Mouse (Mus musculus) stomach, postnatal 0 days (tissue): ENCODE data around the gene Sbk1. TPM values are rescaled to one million over a fixed set of nuclear protein-coding genes. Genes with fewer than 3 reads are reported as not detected.

Experiments used
- ATAC-seq: fragments of 200-750 bp; cut with Nextera tagmentation; 2 replicates; pipeline ENCODE4 v1.8.0; 2017; ENCODE audit not compliant: low FRiP score, low TSS enrichment
- DNase-seq: peaks from one replicate; pipeline ENCODE4 v3.0.0-alpha.2; 2016; ENCODE audit warnings: low spot score
- H3K27ac ChIP-seq: fragments of 300-500 bp; sonication (generic); replicated peaks from 2 replicates; pipeline ENCODE4 v1.5.1; 2014; ENCODE audit warnings: mild to moderate bottlenecking, control low read depth
- H3K27me3 ChIP-seq: fragments of 300-500 bp; sonication (generic); 2 replicates; pipeline ENCODE4 v1.6.1; 2014; ENCODE audit warnings: low read length; ENCODE audit not compliant: control insufficient read depth, insufficient read depth
- H3K36me3 ChIP-seq: fragments of 300-500 bp; sonication (generic); 2 replicates; pipeline ENCODE4 v1.6.1; 2014; ENCODE audit warnings: low read length, mixed read lengths; ENCODE audit not compliant: control insufficient read depth, insufficient read depth
- H3K4me1 ChIP-seq: fragments of 300-500 bp; sonication (generic); replicated peaks from 2 replicates; pipeline ENCODE4 v1.6.1; 2014; ENCODE audit warnings: antibody characterized with exemption; ENCODE audit not compliant: control insufficient read depth, insufficient read depth
- H3K4me2 ChIP-seq: fragments of 300-500 bp; sonication (generic); replicated peaks from 2 replicates; pipeline ENCODE4 v1.6.1; 2014; ENCODE audit warnings: low read depth, mild to moderate bottlenecking, control low read depth, moderate library complexity
- H3K4me3 ChIP-seq: fragments of 300-500 bp; sonication (generic); 2 replicates; pipeline ENCODE4 v1.5.1; 2014; ENCODE audit warnings: low read depth, low read length, control low read depth
- H3K9ac ChIP-seq: fragments of 300-500 bp; sonication (generic); 2 replicates; pipeline ENCODE4 v1.6.1; 2014; ENCODE audit warnings: mild to moderate bottlenecking, low read length, control low read depth, mixed read lengths
- H3K9me3 ChIP-seq: fragments of 300-500 bp; sonication (generic); 2 replicates; pipeline ENCODE4 v1.6.1; 2016; ENCODE audit warnings: low read length; ENCODE audit not compliant: control insufficient read depth
- CTCF ChIP-seq: IDR thresholded peaks from 2 replicates; pipeline ENCODE4 v1.5.1; 2016; ENCODE audit warnings: antibody characterized with exemption, low read depth, mild to moderate bottlenecking, moderate library complexity
- EP300 ChIP-seq: optimal IDR thresholded peaks from 2 replicates; pipeline ENCODE3; 2016; ENCODE audit warnings: antibody characterized with exemption
- WGBS: fragments of 180-500 bp; shearing (Covaris S2); extraction: QIAGEN DNeasy Blood & Tissue Kit; methylation state at CpG from one replicate; pipeline ENCODE4 v1.1.7; 2014; 5-methylcytosine and 5-hydroxymethylcytosine counted together
- polyA plus RNA-seq: library from polyadenylated mRNA; unstranded; fragments of >200 nt; fragmentation: Nextera tagmentation; extraction: Ambion mirVana; gene quantifications from 2 replicates; pipeline ENCODE4 v1.2.1, GENCODE M21; 2015

The Sbk1 gene
- polyA plus RNA-seq, 1 experiment from 2014 or later, result 4.0 TPM

DNA sequence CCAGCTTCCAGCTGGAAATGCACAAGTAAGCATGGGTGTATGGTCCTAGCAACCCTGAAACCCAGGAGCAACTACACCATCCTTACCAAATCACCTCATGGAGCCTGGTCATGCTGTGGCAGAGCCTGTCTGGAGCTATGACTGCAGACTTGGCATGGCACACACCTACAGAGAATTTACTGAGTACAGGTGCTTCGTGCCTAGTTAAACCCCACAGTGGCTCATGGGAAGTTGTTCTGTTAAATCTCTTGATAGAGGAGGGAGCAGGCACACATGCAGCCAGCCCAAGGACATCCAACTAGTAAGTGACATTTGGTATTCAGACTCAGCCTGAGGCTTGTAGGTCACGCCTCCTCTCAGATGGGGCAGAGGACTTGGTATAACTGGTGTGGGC lies 15.7 kb downstream of the Sbk1 start:
- Histone ChIP-seq H3K4me3 (no peak overlapping the region), H3K4me1 (no peaks in the 10 kb centered on the region), H3K9me3 (no peaks in the 10 kb centered on the region), H3K4me2 (no peak overlapping the region), H3K9ac (no peak overlapping the region), H3K36me3 (no peaks in the 10 kb centered on the region; the same call in 1 of the 2 replicates), H3K27me3 (no peaks in the 10 kb centered on the region), H3K27ac (no peak overlapping the region)
- DNase-seq (no peak), ATAC-seq (no peak)
- TF ChIP-seq EP300 (no peak), CTCF (no peak)
- 79% methylated on average over 2 of the region's 2 CpGs for WGBS

DNA sequence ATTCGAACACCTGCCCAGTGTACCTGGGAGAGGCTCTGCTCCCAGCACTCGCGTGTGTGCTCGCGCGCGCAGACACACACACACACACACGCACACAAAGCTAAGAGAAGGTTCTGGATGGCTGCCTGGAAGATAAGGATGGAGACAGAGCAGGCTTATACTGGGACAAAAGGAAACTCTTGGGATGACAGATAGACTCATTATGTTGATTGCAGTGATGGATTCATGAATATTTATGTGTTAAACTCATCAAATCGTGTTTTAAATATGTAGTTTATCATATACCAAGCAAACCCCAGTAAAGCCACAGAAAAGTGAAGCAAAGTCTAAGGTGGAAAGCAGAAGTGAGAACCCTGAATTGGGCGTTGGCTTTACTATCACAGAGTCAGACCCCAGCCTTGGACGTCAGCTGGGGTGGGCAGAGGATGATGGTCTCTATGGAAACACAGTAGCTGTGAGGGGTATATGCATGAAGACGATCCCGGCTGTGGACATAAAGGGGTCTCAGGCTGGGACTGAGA lies 16.2 kb downstream of the Sbk1 start:
- DNase-seq (no peak), ATAC-seq (no peak)
- H3K4me1 ChIP-seq, result no peaks in the 10 kb centered on the region
- no peaks in the 10 kb centered on the region for H3K27me3 ChIP-seq
- H3K36me3 ChIP-seq, result no peaks in the 10 kb centered on the region; the same call in 1 of the 2 replicates
- no peak overlapping the region for H3K4me3 ChIP-seq
- no peaks in the 10 kb centered on the region for H3K9me3 ChIP-seq
- H3K9ac ChIP-seq, result no peak overlapping the region
- TF ChIP-seq EP300 (no peak), CTCF (no peak)
- 81% methylated on average over 13 of the region's 13 CpGs for WGBS
- no peak overlapping the region for H3K27ac ChIP-seq
- no peak overlapping the region for H3K4me2 ChIP-seq

DNA sequence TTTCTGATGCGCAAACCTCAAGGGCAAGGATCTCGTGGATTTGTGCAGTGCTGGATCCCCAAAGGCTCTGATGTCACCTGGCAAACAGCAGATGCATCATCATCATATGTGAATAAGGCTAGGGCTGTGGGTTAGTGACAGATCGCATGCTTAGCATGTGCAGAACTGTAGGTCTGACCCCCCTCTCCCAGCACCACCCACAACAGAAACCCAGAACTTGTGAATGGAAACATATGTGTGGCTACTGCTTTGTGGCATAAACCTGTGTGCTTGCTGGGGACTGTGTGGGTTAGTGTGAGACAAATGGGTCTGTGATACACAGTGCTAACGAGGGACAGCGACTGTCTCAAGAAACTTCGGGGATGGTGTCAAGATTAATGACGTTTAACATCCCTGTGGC lies 17.0 kb downstream of the Sbk1 start:
- ATAC-seq (no peak), DNase-seq (no peak)
- no peak overlapping the region for H3K4me3 ChIP-seq
- H3K4me1 ChIP-seq, result no peaks in the 10 kb centered on the region
- no peak overlapping the region for H3K27ac ChIP-seq
- H3K4me2 ChIP-seq, result no peak overlapping the region
- H3K36me3 ChIP-seq, result no peaks in the 10 kb centered on the region; the same call in 1 of the 2 replicates
- no peaks in the 10 kb centered on the region for H3K27me3 ChIP-seq
- TF ChIP-seq EP300 (no peak), CTCF (no peak)
- WGBS, result 77% methylated on average over 7 of the region's 7 CpGs
- no peaks in the 10 kb centered on the region for H3K9me3 ChIP-seq
- no peak overlapping the region for H3K9ac ChIP-seq

DNA sequence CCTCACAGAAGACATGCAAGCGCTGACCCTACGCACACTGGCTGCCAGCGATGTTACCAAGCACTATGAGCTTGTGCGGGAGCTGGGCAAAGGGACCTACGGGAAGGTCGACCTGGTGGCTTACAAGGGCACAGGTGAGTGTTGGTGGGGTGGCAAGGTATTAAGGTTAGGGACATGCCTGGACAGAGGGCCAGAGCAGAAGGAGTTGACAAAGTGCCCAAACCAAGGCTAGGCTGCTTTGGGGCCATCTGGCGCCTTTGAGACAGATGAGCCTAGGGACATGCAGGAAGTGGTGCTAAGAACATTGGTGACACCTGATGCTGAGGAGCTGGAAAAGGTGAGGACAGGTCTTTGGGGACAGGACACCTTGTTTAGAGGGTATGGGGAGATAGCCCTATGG lies 17.5 kb downstream of the Sbk1 start:
- H3K4me3 ChIP-seq, result no peak overlapping the region
- ATAC-seq, result no peak
- 94% methylated on average over 7 of the region's 7 CpGs for WGBS
- H3K27ac ChIP-seq, result no peak overlapping the region
- no peak overlapping the region for H3K4me2 ChIP-seq
- no peaks in the 10 kb centered on the region for H3K27me3 ChIP-seq
- H3K4me1 ChIP-seq, result no peaks in the 10 kb centered on the region
- no peak overlapping the region for H3K9ac ChIP-seq
- H3K36me3 ChIP-seq, result no peaks in the 10 kb centered on the region; the same call in 1 of the 2 replicates
- no peak for DNase-seq
- no peaks in the 10 kb centered on the region for H3K9me3 ChIP-seq
- no peak for TF ChIP-seq CTCF

DNA sequence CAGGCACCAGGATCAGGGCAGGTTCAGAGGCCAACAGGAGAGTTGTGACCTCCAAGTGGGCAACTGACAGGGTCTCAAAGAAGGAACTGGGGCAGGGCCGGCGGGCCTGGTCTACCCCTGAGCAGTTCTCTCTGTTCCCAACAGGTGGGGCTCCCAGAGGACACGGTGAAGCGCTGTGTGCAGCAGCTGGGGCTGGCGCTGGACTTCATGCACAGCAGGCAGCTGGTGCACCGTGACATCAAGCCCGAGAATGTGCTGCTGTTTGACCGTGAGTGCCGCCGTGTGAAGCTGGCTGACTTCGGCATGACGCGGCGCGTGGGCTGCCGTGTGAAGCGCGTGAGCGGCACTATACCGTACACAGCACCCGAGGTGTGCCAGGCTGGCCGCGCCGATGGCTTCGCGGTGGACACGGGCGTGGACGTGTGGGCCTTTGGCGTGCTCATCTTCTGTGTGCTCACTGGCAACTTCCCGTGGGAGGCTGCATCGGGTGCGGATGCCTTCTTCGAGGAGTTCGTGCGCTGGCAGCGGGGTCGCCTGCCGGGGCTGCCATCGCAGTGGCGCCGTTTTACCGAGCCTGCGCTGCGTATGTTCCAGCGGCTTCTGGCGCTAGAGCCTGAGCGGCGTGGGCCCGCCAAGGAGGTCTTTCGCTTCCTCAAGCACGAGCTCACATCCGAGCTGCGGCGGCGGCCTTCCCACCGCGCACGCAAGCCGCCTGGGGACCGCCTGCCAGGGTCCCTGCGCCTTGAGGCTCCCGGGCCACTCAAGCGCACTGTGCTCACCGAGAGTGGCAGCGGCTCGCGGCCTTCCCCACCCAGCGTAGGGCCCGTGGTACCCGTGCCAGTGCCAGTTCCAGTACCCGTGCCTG lies 19.5 kb downstream of the Sbk1 start:
- WGBS, result 88% methylated on average over 71 of the region's 72 CpGs
- H3K36me3 ChIP-seq, result no peaks in the 10 kb centered on the region; the same call in 1 of the 2 replicates
- H3K4me1 ChIP-seq, result no peaks in the 10 kb centered on the region
- H3K9me3 ChIP-seq, result no peaks in the 10 kb centered on the region
- no peak overlapping the region for H3K9ac ChIP-seq
- no peak overlapping the region for H3K27ac ChIP-seq
- ATAC-seq (no peak), DNase-seq (no peak)
- no peak for TF ChIP-seq CTCF
- TF ChIP-seq EP300, result no peak
- H3K27me3 ChIP-seq, result no peaks in the 10 kb centered on the region
- H3K4me3 ChIP-seq, result no peak overlapping the region
- no peak overlapping the region for H3K4me2 ChIP-seq

DNA sequence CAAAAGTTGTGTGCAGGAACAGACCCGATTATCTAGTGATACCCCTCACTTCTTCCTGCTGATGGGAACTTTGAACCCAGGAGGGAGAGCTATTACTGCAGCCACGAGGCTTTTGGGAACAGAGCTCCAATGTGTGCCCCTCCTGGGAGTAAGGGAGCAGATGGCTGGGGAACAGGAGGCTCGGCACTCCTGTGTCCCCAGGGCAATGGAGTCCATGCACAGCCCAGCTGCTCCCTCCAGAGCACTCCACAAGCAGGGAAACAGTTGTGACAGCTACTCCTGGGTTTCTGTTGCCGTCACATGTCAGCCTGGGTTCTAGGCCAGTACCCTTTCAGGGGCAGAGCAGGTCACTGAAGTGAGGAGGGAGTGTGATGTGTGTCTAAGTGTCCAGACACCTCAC lies 20.7 kb downstream of the Sbk1 start:
- H3K9me3 ChIP-seq, result no peaks in the 10 kb centered on the region
- H3K9ac ChIP-seq, result no peak overlapping the region
- no peak overlapping the region for H3K27ac ChIP-seq
- ATAC-seq, result no peak
- 81% methylated on average over 4 of the region's 4 CpGs for WGBS
- H3K36me3 ChIP-seq, result no peaks in the 10 kb centered on the region; the same call in 1 of the 2 replicates
- H3K4me1 ChIP-seq, result no peaks in the 10 kb centered on the region
- H3K4me2 ChIP-seq, result no peak overlapping the region
- H3K27me3 ChIP-seq, result no peaks in the 10 kb centered on the region
- no peak for DNase-seq
- no peak overlapping the region for H3K4me3 ChIP-seq
- TF ChIP-seq EP300, result no peak
- TF ChIP-seq CTCF, result no peak
